8 mouse cellular contexts compared by ENCODE assay signal in genomic region chr8:65617871-65618751, GRCm38 (mm10). TPM values are rescaled to one million over a fixed set of nuclear protein-coding genes. Genes with fewer than 3 reads are reported as not detected.
DNase-seq lines count a peak whose midpoint lies in the region; ATAC-seq and TF ChIP-seq lines count a peak whose summit lies in the region.

Gene March1, plus strand, starts transcription at chr8:65617900.

- peak within 1 kb of the TSS; percentile 16 for H3K4me2 ChIP-seq in heart, embryonic 16.5 days (ENCODE audit: low read depth, low read length)
- H3K4me2 ChIP-seq in intestine, embryonic 15.5 days (replicated peaks) = no peak within 1 kb of the TSS
- H3K4me2 ChIP-seq in intestine, postnatal 0 days (replicated peaks; ENCODE audit: low read depth) = no peak within 1 kb of the TSS

- ATAC-seq in heart, embryonic 16.5 days (replicated peaks; ENCODE audit: extremely low read depth, insufficient read depth, low FRiP score) = no peak
- ATAC-seq in intestine, embryonic 15.5 days = no peak
- ATAC-seq in intestine, postnatal 0 days = no peak

- no peak for TF ChIP-seq CTCF in intestine, postnatal 0 days (IDR thresholded peaks at IDR 0.05; ENCODE audit: low read depth)

- peaks cover 12% of the 10 kb centered on the region for H3K27me3 ChIP-seq in heart, embryonic 16.5 days (ENCODE audit: control insufficient read depth, insufficient read depth, low read length)
- peaks cover 9% of the 10 kb centered on the region for H3K27me3 ChIP-seq in intestine, embryonic 15.5 days (replicated peaks)
- H3K27me3 ChIP-seq in intestine, postnatal 0 days (replicated peaks; ENCODE audit: control insufficient read depth, insufficient read depth, low read length) = no peaks in the 10 kb centered on the region

- H3K4me3 ChIP-seq in heart, embryonic 16.5 days (ENCODE audit: low read length) = 0 out of 2 replicates have a peak within 1 kb of the TSS, but pooled peaks have one; percentile 6
- H3K4me3 ChIP-seq in intestine, embryonic 15.5 days (replicated peaks) = no peak within 1 kb of the TSS
- H3K4me3 ChIP-seq in intestine, postnatal 0 days (ENCODE audit: low read depth, low read length) = no peak within 1 kb of the TSS

- 5% methylated on average over 23 of the region's 23 CpGs for WGBS in heart, embryonic 16.5 days
- 2% methylated on average over 23 of the region's 23 CpGs for WGBS in intestine, embryonic 15.5 days
- WGBS in intestine, postnatal 0 days = 2% methylated on average over 23 of the region's 23 CpGs

- peak; percentile 60 for DNase-seq in ZHBTc4 (ENCODE audit: low read depth, low spot score)
- peak; percentile 68 to 78 for DNase-seq in cerebellum, postnatal 25 days
- peak; percentile 69 to 86 for DNase-seq in left cerebral cortex, postnatal 25 days (ENCODE audit: low spot score in 2 of 2)
- DNase-seq in retina, embryonic 14.5 days (ENCODE audit: low spot score) = peak; percentile 20
- no peak for DNase-seq in urinary bladder, adult 18-20 months (ENCODE audit: low spot score in 2 of 2)

- H3K9me3 ChIP-seq in heart, embryonic 16.5 days (replicated peaks; ENCODE audit: control insufficient read depth, low read length) = no peaks in the 10 kb centered on the region
- H3K9me3 ChIP-seq in intestine, embryonic 15.5 days = no peaks in the 10 kb centered on the region
- no peaks in the 10 kb centered on the region for H3K9me3 ChIP-seq in intestine, postnatal 0 days (ENCODE audit: control insufficient read depth)

- no peak within 1 kb of the TSS for H3K9ac ChIP-seq in heart, embryonic 16.5 days (ENCODE audit: low read length)
- H3K9ac ChIP-seq in intestine, embryonic 15.5 days = no peak within 1 kb of the TSS
- H3K9ac ChIP-seq in intestine, postnatal 0 days (ENCODE audit: low read depth, low read length) = no peak within 1 kb of the TSS

- no peaks in the 10 kb centered on the region for H3K4me1 ChIP-seq in heart, embryonic 16.5 days (ENCODE audit: control insufficient read depth, insufficient read depth, low read length)
- H3K4me1 ChIP-seq in intestine, embryonic 15.5 days (replicated peaks) = no peaks in the 10 kb centered on the region
- no peaks in the 10 kb centered on the region for H3K4me1 ChIP-seq in intestine, postnatal 0 days (replicated peaks; ENCODE audit: control insufficient read depth, insufficient read depth, low read length)

- H3K27ac ChIP-seq in heart, embryonic 16.5 days (ENCODE audit: low read length) = no peak within 1 kb of the TSS
- no peak within 1 kb of the TSS for H3K27ac ChIP-seq in intestine, embryonic 15.5 days
- H3K27ac ChIP-seq in intestine, postnatal 0 days (ENCODE audit: low read depth, low read length) = no peak within 1 kb of the TSS

- intact Hi-C loops in left cerebral cortex, postnatal 25 days (cut with DNase I) = loop anchor here (10.0 kb wide), 2 partner anchors 463 to 827 kb away; no protein-coding TSS in a partner anchor

- H3K36me3 ChIP-seq in heart, embryonic 16.5 days (ENCODE audit: control insufficient read depth, insufficient read depth) = no peaks in the 10 kb centered on the region
- no peaks in the 10 kb centered on the region for H3K36me3 ChIP-seq in intestine, embryonic 15.5 days
- no peaks in the 10 kb centered on the region for H3K36me3 ChIP-seq in intestine, postnatal 0 days (ENCODE audit: control insufficient read depth, insufficient read depth)

RNA-seq across cellular contexts. Expression of gene March1, which starts in this region (rescaled TPM):
- polyA plus RNA-seq in heart, embryonic 16.5 days (2015; fragmentation: Nextera tagmentation; extraction: Ambion mirVana) = 0.62 and 0.77 TPM in 2 replicates
- 10 to 100 TPM; 42.8 to 46.1 TPM for total RNA-seq in left cerebral cortex, postnatal 25 days (2021)
- polyA plus RNA-seq in intestine, embryonic 15.5 days (2015; fragmentation: Nextera tagmentation; extraction: Ambion mirVana) = 0.84 and 0.91 TPM in 2 replicates
- 0.51 and 0.54 TPM in 2 replicates for polyA plus RNA-seq in intestine, postnatal 0 days (2015; fragmentation: Nextera tagmentation; extraction: Ambion mirVana)

Comparison
In these comparisons a context has a peak if more than half of its experiments do, and no peak if none do; other contexts are left out.
1. DNase-seq: peak in ZHBTc4 (single experiment), cerebellum, postnatal 25 days (2 of 2), left cerebral cortex, postnatal 25 days (2 of 2) and retina, embryonic 14.5 days (single experiment); none in urinary bladder, adult 18-20 months (0 of 2).